Mouse (Mus musculus): ENCODE data around the gene Hoxb9.
A peak's percentile ranks its signal among the peaks of the same experiment; 100 is the strongest.

The Hoxb9 gene

GRCm38 (mm10) chr11:96313806-96314428, 42.7 kb downstream of the Hoxb9 start:
- DNase-seq (ENCODE audit: low read depth) = peak; percentile 26

- DNase-seq (ENCODE audit: low read depth) = peak; percentile 80
These were observed 43.5 kb downstream of the Hoxb9 start for GRCm38 (mm10) chr11:96314671-96315343.

- no peak for DNase-seq (ENCODE audit: low read depth)
These were observed 44.1 kb downstream of the Hoxb9 start for GRCm38 (mm10) chr11:96315344-96315681.

GRCm38 (mm10) chr11:96316696-96317607, 45.7 kb downstream of the Hoxb9 start:
- DNase-seq (ENCODE audit: low read depth) = no peak

GRCm38 (mm10) chr11:96317608-96318367, 46.5 kb downstream of the Hoxb9 start, which contains the start of gene Hoxb4:
Hoxb4 (plus strand) TSS chr11:96318267.
- peak; percentile 12 for DNase-seq (ENCODE audit: low read depth)

- DNase-seq (ENCODE audit: low read depth) = peak; percentile 91
These were observed 47.3 kb downstream of the Hoxb9 start for GRCm38 (mm10) chr11:96318368-96319070.

GRCm38 (mm10) chr11:96319071-96319902, 48.0 kb downstream of the Hoxb9 start:
- peak; percentile 38 for DNase-seq (ENCODE audit: low read depth)

- peak; percentile 12 for DNase-seq (ENCODE audit: low read depth)
These were observed 48.7 kb downstream of the Hoxb9 start for GRCm38 (mm10) chr11:96319910-96320309.

GRCm38 (mm10) chr11:96320688-96321087, 49.4 kb downstream of the Hoxb9 start:
- DNase-seq (ENCODE audit: low read depth) = no peak

- DNase-seq (ENCODE audit: low read depth) = no peak
These were observed 50.6 kb downstream of the Hoxb9 start for GRCm38 (mm10) chr11:96321846-96322245.

- no peak for DNase-seq (ENCODE audit: low read depth)
These were observed 51.5 kb downstream of the Hoxb9 start for GRCm38 (mm10) chr11:96322738-96323137.

- no peak for DNase-seq (ENCODE audit: low read depth)
These were observed 51.9 kb downstream of the Hoxb9 start, which contains the start of gene Hoxb3 for GRCm38 (mm10) chr11:96323154-96323553. Hoxb3 (plus strand) TSS chr11:96323326.

GRCm38 (mm10) chr11:96324125-96324524, 52.9 kb downstream of the Hoxb9 start:
- no peak for DNase-seq (ENCODE audit: low read depth)

GRCm38 (mm10) chr11:96324965-96325364, 53.7 kb downstream of the Hoxb9 start:
- no peak for DNase-seq (ENCODE audit: low read depth)

GRCm38 (mm10) chr11:96325747-96326212, 54.5 kb downstream of the Hoxb9 start:
- DNase-seq (ENCODE audit: low read depth) = no peak
